Mouse (Mus musculus): ENCODE measurements around the gene Vmn1r176.

- no peak for TF ChIP-seq CTCF (IDR thresholded peaks at IDR 0.05; ENCODE audit: extremely low read depth, insufficient read depth, low read length)
- no peak for TF ChIP-seq POLR2A (IDR thresholded peaks at IDR 0.05; ENCODE audit: extremely low read depth, insufficient read depth, low read length)
Measured at GRCm38 (mm10) chr7:23784526-23784925, 52.6 kb downstream of the Vmn1r176 start.

Measured in cortical plate, adult 2 months (tissue).